Mouse (Mus musculus) left cerebral cortex, postnatal 10 days (tissue): ENCODE results near the gene Kcnd3. TPM values are rescaled to one million over a fixed set of nuclear protein-coding genes. Genes with fewer than 3 reads are reported as not detected.

Experiments
- DNase-seq, 2 experiments: peaks; one replicate each; pipeline ENCODE4 v3.0.0; 2021 to 2022; ENCODE audit warnings: low spot score in 2 of 2, mixed read lengths in 1 of 2; ENCODE audit errors: extremely low spot score in 1 of 2
- intact Hi-C: fragments of 180-260 bp; cut with DNase I; formaldehyde crosslinking; loops from one replicate; pipeline ENCODE4 v1.15.1; 2025
- total RNA-seq, 2 experiments: library from RNA; stranded (reverse); gene quantifications; 2 replicates each; pipeline ENCODE4 v1.2.3; 2021

The Kcnd3 gene
- total RNA-seq, result 10 to 100 TPM; 31.5 to 36.4 TPM

DNA sequence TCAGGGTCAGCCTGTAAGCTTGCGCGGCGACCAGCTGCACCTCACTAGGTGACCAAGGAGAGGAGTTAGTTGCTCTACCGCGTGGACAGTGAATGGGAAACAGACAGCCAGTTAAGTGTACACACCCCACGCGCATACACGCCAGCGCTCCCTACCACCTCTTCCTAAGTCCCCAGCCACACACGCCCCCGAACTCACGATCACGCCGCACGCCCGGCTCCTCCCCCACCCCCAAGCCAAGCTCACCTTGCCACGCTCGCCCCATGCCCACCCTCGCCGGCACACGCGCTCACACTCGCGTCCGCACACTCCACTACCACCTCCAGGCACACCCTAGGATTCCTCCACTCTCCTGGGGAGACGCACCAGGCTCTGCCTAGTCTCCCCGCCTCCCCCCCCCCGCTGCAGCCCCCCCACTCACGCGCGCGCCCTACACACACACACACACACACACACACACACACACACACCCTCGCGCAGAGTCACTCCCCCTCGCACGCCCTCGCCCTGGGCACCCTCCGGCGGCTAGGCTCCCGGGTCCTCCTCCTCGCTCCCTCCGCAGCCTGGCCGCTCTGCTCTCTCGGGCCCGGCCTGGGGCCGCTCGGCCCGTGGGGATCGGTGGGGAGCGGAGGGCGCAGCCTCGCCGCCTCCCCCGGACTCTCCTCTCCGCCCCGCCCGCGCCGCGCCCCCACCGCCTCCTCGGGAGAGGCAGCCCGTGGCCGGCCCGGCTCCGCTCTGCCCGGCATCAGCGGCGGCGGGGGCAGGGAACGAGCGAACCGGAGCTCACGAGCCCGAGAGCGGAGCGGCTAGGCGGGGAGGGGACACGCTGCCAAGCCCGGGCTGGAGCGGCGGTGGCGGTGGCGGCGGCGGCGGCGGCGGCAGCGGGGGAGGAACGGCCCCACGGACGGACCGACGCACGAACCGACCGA, at the start of gene Kcnd3:
Gene Kcnd3, plus strand, starts transcription at position 704 of the 929 bp plus-strand sequence.
- peak; percentile 19 to 78 for DNase-seq
- intact Hi-C loops, result loop anchor here (5.0 kb wide), 1 partner anchor 195 kb away; no protein-coding TSS in a partner anchor

DNA sequence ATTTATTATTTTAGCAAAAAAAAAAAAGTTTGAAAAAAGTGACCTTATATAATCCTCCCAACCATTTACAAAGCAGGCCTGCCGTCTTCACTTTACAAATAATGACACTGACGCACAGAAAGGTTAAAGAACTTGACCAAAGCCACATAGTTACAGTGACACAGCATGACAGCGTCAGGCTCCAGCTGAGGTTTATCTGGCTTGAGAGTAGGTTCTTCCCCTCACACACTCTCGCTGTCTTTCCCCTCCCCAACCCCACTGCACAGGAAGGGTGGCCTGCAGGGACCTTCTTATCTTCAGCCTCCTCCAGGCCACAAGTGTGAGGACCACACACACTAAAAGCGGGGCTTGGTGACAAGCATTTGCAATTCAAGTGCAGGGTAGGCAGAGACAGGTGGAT, 49.5 kb upstream of the Kcnd3 start:
- intact Hi-C loops, result no loop called here
- no peak for DNase-seq

DNA sequence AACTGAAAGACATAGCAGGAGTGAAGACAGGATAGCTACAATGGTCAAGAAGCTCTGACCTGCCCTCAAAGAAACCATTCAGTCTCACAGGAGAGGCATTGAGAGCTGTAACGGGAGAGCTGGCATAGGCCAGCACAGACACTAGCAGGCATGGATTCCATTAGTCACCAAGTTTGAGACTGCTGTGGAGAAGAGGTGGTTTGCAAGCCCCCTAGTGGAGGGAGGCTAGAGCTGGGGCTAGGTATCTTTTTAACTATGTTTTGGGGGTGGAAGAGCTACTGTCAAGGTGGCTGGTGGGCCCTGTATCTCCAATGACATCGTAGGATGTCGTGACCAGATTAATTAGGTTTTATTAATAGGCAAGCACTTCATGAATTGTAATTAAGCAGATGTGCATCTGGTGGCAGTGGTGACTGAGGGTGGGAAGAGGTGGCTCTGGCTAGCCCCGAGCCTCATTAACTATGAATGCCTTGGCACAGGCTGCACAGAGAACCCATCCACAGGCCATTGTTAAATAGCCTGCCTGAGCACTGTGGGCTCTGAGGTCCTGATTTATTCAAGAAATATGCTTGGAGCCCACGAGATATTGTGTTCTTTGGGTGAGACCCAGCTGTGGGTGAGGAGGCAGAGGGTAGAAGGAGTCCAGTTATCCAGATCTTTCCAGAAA, 48.6 kb upstream of the Kcnd3 start:
- intact Hi-C loops, result no loop called here
- DNase-seq, result no peak

DNA sequence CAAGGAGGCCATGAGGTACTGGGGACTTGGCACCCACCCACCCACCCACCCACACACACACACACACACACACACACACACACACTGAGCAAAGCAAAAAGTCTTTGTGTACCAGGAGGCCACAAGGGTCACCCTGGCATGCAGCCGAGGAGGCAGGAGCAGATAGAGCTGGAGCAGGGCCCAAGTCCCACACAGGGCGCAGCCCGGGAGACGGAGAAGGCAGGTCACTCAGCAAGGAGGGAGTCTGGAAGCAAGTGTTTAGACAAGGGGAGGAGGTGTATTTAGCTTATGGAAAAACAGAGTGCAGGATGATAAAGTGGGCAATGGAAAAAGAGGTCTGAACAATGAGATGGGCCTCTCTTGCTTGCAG, 48.1 kb upstream of the Kcnd3 start:
- intact Hi-C loops, result no loop called here
- peak in 1 of 2 experiments; percentile 49 for DNase-seq

DNA sequence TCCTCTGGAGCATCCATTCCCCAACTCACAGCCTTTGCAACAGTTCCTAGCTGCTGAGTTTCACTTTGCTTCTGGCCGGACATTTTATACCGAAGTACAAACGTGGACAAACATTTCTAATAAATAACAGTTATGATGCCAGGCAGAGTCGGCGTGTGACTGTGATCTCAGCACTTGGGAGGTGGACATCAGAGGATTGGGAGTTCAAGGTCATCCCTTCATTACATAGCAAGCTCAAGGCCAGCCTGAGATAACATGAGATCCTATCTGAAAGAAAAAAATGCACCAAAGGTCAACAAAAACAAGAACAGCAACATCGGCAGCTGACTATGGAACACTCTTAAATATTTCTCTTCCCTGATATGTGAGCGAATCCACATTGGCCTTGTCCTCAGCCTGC, 46.6 kb upstream of the Kcnd3 start:
- intact Hi-C loops, result no loop called here
- no peak for DNase-seq

DNA sequence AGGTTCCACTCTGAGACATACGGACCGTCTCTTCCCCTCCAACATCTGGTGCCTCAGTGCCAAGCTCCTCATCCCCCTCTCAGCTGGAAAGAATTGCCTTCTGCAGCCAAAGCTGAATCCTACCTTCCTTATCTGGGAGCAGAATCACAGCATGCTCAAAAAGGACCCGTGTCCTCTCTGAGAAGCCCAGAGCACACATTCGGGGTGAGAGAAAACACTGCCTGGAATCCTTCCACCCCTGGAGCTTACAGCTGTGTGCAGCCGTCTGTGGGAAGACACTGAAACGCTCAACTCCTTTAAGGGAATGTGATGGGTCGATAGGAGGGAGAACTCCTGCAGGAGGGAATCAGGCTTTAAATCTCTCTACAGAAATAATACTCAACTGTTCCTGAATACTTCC, 46.1 kb upstream of the Kcnd3 start:
- DNase-seq, result no peak
- intact Hi-C loops, result no loop called here

DNA sequence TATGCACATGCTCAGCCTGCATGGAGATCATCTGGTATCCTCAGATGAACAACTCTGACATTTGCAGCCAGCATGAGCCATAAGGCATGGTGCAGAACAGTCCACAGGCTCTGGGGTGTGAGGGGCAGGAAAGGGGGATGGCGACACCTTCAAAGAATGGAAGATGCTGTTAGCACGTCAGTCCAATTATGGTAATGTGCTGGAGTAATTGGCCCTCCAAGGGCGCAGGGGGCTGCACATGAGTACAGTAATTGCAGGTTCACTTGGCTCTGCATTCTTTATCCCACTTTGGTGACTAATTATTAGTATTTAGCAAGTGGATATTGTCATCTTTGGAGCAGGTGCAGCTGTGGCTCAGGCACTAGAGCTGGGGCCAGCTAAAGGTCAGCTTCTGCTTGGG, 43.9 kb upstream of the Kcnd3 start:
- no peak for DNase-seq
- intact Hi-C loops, result no loop called here

DNA sequence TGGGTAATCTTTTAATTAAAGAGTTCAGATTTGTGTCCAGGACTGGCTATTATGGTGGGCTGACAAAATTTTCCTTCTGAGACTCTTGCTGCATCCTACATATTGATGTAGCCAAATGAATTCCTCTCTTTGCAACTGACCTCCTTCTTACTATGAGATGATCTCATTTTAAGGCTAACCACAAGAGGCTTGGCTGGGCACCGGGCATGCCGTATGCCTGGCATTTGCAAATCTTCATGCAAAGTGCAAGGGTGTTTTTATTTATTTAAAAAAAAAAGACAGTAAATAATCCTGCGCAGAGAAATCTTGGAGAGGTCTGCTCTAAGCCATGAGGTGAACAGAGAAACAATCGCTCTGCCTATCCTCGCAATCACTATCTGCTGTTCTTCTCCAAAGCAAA, 41.3 kb upstream of the Kcnd3 start:
- no peak for DNase-seq
- intact Hi-C loops, result no loop called here

DNA sequence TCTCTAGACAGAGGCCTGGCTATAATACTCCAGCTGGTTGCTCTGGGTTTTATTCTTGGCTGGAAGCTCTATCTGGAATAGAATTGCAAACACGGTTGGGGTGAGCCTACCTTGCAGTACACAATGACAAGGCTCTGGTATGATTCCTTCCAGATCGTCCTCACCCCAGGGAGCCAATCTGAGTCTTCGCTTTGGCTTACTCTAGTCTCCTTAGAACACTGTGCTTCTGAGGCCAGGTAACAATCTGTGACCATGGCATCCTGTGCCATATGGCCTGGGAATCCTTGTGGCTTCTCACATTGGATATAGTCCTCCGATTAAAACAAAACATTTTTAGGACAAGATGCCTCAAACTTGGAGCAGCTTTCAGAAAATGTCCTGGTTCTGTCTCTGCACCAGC, 40.4 kb upstream of the Kcnd3 start:
- intact Hi-C loops, result no loop called here
- DNase-seq, result no peak

DNA sequence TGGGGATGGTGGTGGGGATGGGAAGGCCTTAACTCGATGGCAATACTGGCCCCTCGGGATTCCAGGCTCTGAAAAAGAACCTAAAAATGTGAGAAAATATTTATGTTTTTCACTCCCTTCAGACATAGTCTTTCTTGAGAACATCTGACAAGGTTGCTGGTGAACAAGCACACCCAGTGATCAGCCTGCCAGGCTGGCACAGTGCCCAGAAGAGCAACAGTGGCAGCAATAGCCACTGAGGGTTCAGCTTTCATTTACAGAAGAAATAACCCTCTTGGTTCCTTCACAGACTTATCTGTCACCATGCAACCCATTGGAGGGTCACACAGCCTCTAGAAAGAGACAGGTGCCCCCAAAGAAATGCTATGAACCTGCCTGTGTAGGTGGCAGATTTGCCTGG, 39.9 kb upstream of the Kcnd3 start:
- peak in 1 of 2 experiments; percentile 52 for DNase-seq
- intact Hi-C loops, result no loop called here

DNA sequence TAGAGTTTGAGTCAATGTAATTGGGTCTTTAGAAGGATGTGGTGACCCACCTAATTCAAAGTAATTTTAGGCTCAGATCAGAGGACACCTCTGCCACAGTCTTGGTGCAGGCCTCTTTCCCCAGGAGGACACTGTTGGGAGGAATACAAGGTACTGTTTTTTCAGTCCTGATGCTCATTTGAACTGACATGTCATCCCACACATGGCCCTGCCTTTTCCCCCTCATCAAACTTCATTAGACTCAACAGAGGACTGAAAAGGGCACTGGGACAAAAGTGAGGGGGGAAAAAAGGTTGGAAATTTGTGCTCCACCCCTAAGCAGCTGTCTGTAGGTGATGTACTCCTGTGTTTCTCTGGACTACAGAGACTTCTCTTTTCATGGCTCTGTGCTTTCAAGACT, 39.4 kb upstream of the Kcnd3 start:
- no peak for DNase-seq
- intact Hi-C loops, result no loop called here

DNA sequence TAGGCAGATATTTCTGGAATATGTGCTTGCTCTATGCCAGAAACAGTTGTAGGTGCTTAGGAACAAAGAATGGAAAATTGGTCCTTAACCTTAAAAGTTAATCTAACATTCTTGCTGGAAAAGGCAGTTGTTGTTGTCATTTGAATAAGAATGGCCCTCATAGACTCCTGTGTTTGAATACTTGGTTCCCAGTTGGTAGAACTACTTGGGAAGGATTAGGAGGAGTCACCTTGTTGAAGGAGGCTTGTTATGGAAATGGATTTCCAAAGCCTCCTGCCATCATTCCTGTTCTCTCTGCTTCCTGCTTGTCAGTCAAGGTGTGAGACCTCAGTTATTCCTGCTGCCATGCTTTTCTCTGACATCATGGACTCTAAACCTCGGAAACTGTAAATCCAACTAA, 33.7 kb upstream of the Kcnd3 start:
- no peak for DNase-seq
- intact Hi-C loops, result no loop called here

DNA sequence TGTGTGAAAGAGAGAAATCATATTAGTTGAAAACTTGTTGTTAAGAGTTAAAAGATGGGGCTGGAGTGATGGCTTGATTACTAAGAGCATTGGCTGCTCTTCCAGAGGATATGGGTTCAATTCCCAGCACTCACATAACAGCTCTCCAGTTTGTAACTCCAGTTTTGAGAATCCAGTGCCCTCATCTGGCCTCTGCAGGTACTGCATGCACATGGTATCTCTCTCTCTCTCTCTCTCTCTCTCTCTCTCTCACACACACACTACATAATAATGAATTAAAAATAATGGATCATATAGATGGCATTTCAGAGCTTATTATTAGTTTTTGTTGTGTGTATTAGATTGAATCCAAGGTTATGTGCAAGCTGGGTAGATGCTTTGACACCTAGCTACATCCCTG, 29.7 kb upstream of the Kcnd3 start:
- intact Hi-C loops, result no loop called here
- no peak for DNase-seq

DNA sequence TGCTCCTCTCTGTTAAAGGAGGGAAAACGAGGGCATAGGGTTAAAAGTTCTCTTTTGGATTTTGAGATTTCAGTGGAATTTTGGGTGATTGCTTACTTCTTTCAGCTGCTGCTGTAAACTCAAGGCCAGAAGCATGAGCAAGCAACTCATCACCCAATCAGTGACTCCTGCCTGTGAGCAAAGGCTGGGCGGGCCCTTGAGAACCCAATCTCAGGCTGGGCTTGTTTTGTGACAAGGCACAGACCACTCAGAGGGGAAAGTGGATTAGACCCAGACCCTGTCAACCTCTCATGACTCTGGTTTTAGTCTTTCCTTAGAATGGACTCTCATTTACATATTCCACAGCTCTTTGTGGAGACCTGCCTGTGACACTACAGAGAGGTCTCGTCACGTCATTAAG, 28.7 kb upstream of the Kcnd3 start:
- intact Hi-C loops, result no loop called here
- no peak for DNase-seq

DNA sequence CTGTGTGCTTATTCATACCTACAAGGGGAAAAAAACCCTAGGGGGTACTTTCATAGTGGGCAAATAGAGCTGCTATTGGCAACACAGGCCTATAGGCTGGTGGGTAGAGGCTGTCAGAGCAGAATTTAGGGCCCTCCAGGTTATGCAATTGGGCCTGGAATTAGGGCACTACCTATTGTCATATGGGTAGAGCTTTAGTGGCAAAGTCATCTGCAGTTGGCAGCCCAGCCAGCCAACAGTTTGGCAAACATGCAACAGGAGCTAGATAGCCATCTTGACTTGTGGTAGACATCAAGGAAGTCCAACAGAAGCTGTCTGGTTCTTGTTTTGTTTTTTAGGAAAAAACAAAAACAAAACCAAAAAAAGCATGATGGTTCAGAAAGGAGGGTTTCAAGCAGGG, 23.5 kb upstream of the Kcnd3 start:
- intact Hi-C loops, result no loop called here
- DNase-seq, result no peak

DNA sequence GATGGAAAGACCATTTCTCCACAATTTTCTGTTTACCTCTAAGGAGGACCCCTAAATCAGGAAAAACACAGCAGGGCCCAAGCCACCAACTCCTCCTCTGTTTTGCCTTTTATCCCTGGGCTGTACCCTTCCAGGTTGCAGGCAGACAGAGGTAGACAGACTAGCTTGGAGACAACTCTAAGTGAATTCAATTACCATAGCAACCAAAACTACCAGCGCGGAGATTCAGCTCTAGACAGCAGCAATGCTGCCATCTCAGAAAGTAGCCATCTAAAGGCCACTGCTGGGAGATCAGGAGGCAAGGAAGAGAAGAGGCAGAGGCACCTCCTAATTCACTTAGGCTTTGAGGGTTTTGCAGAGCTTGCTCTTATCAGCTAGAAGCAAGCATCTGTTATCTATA, 15.7 kb upstream of the Kcnd3 start:
- intact Hi-C loops, result no loop called here
- DNase-seq, result peak in 1 of 2 experiments; percentile 38

DNA sequence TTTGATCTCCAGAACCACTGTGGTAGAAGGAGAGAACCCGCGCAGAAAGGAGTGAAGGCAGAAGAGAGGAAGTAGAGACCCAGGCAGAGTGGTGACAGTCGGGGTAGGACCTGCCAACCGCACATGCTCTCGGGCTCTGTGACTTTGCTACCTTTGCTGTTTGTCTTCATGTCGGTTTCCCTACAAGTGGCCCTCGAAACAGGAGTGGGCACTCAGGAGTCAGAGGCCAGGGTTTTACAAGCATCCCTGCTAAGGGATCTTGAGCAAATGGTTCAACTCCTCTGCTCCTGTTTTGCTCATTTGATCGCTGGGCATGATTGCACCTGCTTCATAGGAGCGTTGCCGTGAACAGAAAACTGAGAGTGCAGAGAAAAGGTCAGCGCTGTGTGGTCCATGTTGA, 15.2 kb upstream of the Kcnd3 start:
- intact Hi-C loops, result no loop called here

DNA sequence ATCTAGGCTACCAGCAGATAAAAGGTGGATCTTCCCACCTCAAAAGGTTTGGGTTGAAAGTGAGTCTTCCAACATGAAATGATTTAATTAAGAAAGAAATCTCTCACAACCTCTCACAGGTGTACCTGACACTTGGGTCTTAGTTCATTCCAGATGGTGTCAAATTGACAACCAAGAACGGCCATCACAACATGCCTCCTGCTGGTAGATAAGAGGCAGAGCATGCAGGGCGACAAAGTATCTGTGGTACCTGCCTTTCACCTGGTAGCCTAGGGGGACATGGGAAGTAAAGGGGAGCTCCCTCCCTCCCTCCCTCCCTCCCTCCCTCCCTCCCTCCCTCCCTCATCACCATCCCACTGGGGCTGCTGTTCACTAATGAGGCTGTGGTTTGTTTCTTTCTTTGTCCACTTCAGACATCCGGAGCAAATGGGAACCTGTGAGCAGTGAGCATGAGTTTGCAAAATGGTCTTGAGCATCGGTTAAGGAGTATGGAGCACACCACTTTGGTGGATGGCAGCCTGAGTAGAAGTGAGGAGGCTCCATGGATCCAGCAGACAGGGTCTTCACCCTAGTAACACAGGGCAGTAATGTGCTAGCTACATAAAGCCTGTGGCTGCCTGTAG, 11.1 kb upstream of the Kcnd3 start:
- intact Hi-C loops, result no loop called here
- no peak for DNase-seq

More for the DNA sequence above, 15.2 kb upstream of the Kcnd3 start:
- DNase-seq, result no peak

DNA sequence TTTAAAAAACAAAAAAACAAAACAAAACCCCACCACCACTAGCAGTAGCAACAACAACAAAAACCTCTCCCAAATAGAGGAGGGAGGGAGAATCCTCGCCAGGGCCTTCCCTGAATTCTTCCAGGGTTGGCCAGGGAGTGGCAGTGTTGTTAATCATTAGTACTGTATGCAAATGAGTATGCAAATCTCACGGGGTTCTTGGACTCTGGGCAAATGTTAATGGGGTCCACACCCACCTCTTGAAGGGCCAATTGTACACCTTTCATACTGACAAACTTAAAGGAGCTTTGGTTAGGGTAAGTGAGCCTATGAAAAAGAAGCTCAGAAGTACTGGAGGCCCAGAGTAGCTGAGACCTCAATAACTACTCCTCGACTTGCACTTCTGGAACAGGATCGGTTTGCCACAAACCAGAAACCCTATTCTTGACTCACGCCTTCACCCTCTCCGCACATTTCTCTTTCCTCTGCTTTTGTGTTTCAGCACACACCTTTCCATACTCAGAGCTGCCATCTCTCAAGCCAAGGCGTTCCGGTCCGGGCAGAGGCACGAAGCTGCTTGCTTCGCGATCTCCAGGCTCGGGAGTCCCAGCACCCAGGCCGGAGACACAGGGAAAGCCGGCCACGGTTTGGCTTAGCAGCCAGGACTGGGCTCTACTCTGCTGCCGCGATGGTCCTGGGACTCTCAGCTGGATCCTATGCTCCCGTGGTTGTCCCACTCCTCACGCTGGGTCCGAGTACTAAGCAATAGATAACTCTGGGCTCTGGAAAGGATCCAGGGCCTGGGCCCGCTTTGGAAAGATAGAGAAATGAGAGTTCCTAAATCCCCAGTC, 1.3 kb upstream of the Kcnd3 start:
- intact Hi-C loops, result loop anchor here (5.0 kb wide), 1 partner anchor 196 kb away; no protein-coding TSS in a partner anchor
- peak; percentile 45 to 49 for DNase-seq
